Mouse (Mus musculus) lung, postnatal 0 days (tissue): Measurements from ENCODE around the gene AL731706.2.

Source experiments
- CTCF ChIP-seq: IDR thresholded peaks from 2 replicates; pipeline ENCODE4 v1.5.1; 2016; ENCODE audit warnings: antibody characterized with exemption, mild to moderate bottlenecking
- EP300 ChIP-seq: IDR thresholded peaks from 2 replicates; pipeline ENCODE4 v1.6.1; 2016; ENCODE audit warnings: antibody characterized with exemption, mild to moderate bottlenecking, control low read depth

DNA sequence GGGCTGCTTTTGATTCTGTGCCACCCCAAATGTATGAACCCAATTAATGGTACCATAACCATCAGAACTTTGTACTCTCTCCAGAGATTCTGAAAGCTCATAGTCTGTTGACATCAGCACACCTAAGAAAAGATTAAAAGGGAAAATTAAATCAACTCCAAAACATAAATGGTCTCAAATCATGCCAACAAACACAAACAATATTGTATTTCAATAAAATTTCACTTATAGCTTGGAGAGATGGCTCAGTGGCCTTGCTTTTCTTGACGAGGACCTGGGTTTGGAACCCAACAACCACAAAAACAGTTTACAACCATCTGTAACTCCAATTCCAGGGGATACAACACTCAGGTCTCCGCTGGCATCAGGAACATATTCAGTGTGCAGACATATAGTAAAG, at the start of gene AL731706.2:
- TF ChIP-seq CTCF (no peak), EP300 (no peak)
